Mouse (Mus musculus) left cerebral cortex, adult 6 months (tissue): Measurements from ENCODE around the gene Hcrtr2. TPM values are rescaled to one million over a fixed set of nuclear protein-coding genes. Genes with fewer than 3 reads are reported as not detected.

ENCODE experiments used
- long read RNA-seq, 2 experiments: library from polyadenylated mRNA; unstranded; transcript quantifications; one replicate each; pipeline ENCODE4 v2.0.0; 2019 to 2020
- polyA plus RNA-seq: library from polyadenylated mRNA; unstranded; fragments of <200 nt; fragmentation: Nextera tagmentation; gene quantifications from 2 replicates; pipeline ENCODE4 v1.2.3, GENCODE M21; 2021

Gene Hcrtr2
- polyA plus RNA-seq: 1.2 and 1.4 TPM in 2 replicates
- long read RNA-seq, experiment 1, transcript Hcrtr2-201 (8 exons, 3,761 nt): major isoform, 7 of 11 reads
- long read RNA-seq, experiment 1, partial matches to known transcripts: 1 of 11 reads
- long read RNA-seq, experiment 1, other reads (novel, unspliced or antisense): 0 of 11 reads
- long read RNA-seq, experiment 2, partial matches to known transcripts: 1 of 2 reads
- long read RNA-seq, experiment 2, other reads (novel, unspliced or antisense): 0 of 2 reads

DNA sequence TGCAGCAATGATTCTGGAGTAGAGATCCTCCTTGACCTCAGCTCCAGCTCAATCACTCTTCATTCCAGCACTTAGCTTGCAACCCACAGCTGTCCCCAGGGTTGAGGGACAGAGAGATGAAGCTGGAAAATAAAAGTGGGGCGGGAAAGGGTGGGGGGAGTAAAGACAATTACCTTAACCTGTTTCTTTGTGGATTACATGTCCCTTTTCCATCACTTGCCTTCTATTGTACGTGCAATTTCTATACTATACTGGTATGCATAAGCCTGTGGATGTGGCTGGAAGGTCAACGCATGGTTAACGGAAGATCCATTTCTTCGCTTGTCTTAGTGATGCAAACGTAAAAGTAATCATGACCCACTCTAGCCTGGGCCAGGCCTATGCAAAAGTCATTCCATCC lies at the start of gene Hcrtr2:
Gene Hcrtr2, minus strand, starts transcription at position 101 of the 400 bp plus-strand sequence.

DNA sequence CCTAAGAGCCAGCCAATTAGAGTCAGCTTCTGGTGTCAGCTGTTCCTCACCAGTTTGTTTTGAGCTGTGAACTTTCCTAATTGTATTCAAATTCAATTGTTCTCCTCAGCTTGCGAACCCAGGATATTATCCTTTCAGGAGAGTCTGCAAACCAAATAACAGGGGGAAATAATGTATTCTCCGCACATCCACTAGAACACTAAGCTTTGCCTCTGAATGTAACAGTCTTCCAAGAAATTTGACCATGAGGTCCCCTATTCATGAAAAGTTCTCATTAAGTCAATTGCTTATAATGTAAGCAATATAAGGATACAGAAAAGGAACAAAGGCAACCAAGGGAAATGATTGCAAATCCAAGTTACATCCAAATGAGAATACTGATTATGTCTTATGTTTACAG lies 110.1 kb downstream of the Hcrtr2 start, which contains the start of gene Gfral:
Gene Gfral, minus strand, starts transcription at position 101 of the 400 bp plus-strand sequence.

Other genes with a start within 250 kb of the Hcrtr2 start
- not detected in 2 replicates for gene Gfral, start 110.2 kb downstream of the Hcrtr2 start, polyA plus RNA-seq
- gene Fam83b, start 243.3 kb upstream of the Hcrtr2 start, polyA plus RNA-seq: 0.03 TPM in 1 of 2 replicates, not detected in the other